Mouse (Mus musculus): Measurements from ENCODE around the gene Zfp622. TPM values are rescaled to one million over a fixed set of nuclear protein-coding genes. Genes with fewer than 3 reads are reported as not detected.

The Zfp622 gene
- total RNA-seq (2022), result 10 to 100 TPM; 34.6 to 48.9 (median 45.5) TPM

DNA sequence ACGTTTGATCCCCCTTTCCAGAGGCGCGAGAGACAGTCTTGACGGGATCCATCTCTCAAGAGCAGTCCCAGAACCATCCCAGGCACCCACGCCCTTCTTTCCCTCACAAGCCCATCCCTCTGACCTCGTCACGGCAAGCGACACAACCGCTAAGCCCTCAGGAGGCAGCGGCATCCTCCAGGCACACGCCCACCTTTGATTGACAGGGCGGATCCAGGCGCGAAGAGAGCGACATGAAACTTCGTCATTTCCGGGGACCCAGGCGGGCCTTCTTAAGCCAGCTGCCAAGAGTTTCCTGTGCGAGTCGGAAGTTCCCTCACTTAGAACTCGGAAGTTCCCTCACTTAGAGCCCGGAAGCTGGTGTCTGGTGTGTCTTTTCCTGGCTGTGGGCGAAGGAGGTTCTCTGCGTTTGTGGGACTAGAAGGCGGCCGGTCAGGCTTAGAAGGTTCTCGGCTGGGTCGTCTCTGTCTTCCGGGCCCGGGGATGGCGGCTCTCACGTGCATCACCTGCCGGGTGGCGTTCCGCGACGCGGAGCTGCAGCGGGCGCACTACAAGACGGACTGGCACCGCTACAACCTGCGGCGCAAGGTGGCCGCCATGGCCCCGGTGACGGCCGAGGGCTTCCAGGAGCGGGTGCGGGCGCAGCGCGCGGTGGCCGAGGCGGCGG lies at the start of gene Zfp622:
Zfp622 (plus strand) TSS at position 300 of the 667 bp plus-strand sequence.
- peak; percentile 96 for DNase-seq

DNA sequence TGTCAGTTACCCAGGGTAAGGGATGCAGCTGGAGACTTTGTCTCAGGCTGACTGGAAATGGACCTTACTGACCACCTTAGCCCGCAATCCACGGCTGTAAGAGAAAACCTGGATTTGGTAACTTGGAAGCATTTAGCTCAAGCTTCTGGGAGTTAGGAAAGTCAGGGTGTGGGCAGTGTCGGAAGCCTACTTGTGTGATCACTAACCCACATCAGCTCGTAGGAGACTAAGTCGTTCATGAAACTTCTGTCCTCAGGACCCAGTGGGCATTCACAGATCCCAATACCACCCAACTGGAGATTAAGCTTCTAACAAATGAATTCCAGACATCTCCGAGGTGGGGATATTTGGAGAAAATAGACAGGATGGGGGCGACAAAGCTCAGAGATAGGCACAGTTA lies 49.8 kb upstream of the Zfp622 start:
- no peak for DNase-seq

DNA sequence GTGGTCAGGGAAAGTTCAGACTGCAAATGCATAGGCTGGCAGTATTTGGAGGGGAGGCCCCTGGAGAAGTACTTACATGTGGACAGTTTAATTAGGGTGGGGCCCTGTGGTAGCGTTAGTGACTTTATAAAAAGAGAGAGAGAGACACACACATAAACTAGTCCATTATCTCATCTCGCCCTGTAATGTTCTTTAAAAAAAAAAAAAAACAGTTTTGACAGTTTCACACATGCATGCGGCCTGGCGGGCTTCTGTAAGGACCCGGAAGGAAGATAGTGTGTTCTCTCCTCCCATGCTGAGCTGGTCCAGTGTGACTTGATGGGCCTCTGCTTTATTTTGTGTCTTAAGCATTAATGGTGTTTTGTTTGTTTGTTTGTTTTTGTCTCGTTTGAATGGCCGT lies 45.7 kb upstream of the Zfp622 start:
- DNase-seq, result no peak

DNA sequence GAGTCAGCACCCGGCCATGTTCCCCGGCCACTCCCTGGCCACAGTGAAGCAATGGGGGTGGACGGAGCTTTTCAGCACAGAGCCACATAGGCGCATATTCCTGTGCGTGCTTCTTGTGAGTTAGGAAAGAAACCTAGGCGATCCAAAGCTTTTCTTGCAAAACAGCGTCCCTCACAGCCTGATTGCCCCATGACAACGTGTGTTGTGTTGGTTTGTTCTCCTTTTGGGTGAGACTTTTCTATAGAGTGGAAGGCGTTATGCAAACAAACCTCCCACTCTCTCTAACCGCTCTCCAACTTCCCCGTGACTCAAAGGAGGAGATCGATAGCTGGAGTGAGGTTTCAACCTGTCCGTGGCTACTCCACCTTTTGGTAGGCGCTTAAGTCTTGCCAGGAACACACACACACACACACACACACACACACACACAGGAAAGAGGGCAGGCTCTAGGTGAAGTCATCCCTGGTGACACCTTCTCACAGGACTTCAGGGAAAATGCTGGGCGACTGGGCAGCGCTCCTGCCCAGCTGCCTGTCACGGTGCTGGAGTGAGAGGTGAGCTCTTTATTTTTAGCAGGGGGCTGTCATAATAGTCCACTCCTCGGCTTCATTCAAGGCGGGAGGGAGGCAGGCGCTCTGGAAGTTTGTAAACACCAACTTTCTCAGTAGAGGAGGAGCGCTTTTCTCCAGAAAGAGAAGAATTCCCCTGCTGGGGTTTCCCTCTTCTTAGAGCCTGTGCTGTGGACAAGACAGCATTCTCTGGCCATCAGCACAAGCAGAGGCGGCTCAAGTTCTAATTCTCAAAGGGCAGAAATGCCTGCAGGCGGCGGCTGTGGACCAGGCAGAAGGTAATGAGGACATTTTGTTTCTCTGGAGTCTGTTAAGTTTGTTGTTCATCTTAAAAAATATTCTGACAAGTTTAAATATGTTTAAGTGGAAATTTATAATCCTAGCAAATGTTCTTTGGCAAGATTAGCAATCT lies 43.5 kb upstream of the Zfp622 start:
- DNase-seq, result peak; percentile 43

DNA sequence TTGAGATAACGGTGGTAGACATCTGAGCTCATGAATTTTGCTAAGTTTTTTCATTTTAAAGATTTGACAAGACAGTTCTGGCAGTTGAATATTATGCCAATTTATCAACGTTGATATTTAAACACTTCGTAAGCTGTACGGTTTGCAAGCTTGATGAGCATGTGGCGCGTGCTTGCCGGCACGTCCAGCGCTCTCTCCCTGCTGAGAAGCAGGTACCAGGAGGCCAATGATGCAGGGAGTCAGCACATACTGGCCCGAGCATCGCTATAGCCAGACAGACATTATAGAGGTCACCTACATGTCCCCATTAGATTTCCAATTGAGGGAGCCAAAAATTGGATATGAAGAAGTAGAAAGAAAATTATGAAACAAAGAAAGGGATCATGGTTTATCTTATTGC lies 42.7 kb upstream of the Zfp622 start:
- DNase-seq, result no peak

DNA sequence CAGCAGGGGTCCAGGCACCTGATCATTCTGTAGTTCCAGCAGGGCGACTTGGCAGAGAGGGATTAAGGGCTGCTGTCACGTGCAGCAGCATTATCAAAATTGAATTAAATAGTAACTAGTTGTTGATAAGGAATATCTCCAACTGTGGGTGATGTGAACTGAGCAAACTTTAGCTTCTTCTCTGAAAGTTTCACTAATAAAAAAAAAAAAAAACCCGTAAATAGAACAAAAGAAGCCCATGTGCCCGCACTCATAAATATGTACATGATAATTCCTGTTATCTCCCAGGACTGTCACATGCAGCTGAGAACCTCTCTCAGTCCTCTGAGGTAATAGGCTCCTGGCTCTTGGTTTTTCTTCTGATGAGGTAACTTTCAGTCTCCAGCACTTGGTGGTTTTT lies 41.8 kb upstream of the Zfp622 start:
- DNase-seq, result no peak

DNA sequence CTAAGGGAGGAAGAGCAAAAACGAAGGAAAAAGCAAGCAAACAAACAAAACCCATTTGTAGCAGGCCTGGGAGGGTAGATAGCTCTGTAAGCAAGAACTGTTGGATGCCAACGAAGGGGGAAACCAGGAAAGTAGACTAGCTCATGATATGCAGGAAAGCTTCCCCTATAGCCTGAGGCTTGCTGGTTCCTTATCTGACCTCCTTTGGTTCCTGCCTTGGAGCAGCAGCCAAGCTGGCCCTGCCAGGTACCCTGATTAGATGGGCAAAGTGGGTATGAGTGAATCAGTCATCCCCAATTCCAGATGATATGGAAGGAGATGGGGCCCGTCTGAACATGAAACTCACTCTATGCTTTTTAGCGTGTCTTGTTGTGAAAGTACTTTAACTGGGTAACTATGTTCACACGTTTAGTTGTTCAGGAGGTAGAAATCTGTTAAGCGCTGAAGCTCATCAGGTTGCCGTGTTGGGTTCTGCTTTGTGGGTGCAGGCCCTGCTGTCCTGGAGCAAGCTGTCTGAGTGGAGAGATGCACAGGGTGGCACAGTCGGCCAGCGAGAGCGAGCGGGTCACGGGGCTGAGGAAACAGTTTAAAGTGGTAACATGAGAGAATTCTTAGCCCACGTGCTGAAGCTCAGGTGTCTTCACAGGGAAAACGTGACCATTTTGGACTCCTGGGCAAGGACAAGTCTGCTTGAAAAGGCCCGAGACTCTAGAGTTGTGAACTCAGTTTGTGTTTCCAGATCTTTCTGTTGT lies 40.6 kb upstream of the Zfp622 start:
- DNase-seq, result no peak

DNA sequence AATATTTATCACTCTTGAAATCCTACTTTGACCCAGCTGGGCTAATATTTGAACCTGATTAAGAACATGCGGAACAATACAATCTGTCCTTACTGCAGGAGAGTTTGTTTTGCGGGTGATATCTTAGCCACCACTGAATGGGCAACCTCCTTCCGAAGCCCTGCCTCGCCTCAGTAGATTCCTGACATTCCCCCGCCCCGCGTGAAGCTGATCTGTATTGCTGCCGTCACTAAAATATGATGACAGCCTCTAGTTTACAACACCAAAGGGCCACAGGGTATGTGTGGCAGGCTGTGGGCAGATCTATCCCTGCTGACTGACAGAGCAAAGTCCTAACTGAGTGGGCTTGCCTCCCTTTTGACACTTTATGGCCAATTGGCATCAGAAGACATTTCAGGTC lies 38.9 kb upstream of the Zfp622 start:
- no peak for DNase-seq

DNA sequence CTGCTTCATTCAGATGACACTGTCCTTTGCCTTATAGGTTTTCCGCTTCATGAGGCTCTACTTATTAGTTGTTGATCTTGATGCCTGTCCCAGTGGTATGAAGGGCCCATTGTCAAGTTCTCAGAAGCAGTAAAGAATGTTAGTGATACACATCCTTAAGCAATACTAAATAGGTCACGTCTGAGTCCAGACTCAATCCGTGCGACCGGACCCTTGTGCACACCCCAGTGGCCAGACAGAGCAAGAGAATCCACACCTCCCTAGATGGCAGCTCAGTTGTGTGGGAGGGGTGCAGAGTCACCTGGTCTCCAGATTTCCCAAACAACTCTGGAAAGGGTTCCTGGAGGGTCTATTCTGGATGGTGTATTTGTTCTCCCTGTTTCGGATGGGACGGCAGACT lies 37.7 kb upstream of the Zfp622 start:
- no peak for DNase-seq

DNA sequence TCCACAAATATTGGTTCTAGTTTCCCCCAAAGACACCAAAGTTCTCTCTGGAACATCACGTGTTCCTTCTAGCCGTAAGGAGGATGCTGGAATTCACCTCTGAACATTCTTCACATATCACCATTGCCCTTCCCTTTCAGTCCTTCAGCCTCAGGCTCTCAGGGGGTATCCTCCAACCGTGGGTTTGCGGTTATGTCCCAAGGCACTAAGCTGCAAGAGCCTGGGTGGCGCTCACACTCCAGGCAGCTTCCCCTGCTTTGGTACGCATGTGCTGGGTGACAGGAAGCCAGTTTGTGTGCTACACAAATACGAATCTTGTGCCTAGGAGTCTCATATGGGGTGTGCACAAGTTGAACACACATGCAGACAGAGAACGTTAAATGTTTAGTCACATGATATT lies 36.8 kb upstream of the Zfp622 start:
- DNase-seq, result no peak

DNA sequence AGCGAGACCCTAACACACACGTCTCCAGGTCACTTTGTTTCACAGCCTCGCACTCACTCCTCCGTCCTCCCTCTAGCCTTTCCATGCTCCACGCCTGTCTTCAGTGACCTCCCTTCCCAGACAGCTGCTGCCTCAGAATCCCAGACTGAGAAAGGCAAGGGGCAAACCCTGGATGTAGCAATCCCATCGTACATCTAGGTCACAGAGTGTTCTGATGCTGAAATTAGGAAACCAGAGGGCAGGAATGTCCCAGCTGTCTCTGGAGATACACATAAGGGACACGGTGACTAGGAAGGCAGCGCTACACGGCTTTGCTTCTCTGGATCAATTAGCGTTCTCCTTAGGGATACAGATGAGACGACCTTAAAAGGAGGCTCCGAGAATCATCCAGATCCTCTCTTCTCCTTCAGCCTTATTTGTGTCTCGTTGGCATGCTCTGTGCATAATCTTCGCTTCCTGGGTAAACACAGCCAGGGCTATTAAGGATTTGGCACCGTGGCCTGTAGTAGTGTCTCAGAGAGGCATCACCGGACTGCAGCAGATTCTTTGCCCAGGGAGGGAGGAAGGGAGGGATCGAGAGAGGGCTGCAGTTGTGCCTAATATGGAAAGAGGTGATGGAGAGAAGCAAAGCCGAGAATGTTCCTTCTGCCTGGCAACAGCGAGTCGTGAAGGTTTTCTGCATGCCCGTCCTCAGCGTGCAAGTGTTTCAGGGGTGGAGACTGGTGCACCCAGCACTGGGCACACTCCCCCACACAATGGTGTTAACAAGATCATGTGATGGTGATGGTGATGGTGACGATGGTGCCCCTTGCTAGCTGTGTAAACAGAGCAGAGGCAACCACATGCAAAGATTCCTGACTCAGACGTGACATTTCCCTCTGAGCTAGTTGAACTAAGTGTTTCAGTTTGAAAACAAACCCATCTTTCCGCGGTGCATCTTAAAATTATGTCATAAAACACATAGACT lies 35.6 kb upstream of the Zfp622 start:
- DNase-seq, result no peak

DNA sequence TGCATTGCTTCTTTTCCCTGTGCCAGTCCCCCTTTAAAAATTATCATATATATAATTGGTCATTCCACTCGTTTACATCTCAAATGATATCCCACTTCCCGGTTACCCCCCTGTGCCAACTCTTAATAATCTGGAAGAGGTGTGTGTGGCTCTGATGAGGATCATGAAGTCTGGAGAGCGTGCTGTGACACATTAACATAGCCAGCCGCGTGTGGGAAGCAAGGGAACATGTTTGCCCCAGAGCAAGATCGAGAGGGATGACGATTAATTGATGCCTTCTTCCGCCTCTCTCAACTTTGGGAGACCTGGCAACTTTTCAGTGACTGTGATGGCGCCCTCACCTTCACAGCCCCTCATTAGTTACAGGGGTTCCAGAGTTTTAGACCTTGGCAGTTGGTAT lies 34.5 kb upstream of the Zfp622 start:
- no peak for DNase-seq

DNA sequence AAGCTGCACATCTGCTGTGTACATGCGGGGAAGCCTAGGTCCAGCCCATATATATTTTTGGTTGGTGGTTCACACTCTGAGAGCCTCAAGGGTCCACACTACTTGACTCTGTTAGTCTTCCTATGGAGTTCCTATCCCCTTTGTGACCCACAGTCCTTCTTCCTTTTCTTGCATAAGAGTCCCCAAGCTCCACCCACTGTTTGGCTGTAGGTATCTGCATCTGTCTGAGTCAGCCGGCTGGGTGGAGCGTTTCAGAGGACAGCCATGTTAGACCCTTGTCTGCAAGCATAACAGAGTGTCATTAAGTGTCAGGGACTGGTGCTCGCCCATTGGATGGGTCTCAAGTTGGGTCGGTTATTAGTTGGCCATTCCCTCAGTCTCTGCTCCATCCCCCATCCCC lies 33.6 kb upstream of the Zfp622 start:
- no peak for DNase-seq

DNA sequence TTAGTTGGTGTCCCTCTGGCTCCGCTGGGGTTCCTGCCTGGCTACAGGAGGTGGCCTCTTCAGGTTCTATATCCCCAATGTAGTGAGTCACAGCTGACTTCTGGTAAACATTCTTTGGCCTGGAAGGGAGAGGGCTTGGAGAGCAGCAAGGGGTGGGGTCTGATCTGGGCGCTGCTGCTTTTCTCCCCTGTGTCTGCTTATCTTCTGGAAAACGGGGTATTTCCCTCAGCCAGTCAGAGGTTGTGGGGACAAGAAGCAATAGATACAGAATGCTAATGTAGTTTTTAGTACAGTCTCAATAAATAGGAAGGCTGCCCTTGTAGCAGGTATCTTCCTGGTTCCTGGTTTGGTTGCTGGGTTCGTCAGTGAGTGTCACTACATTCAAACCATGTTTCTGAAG lies 33.1 kb upstream of the Zfp622 start:
- no peak for DNase-seq

DNA sequence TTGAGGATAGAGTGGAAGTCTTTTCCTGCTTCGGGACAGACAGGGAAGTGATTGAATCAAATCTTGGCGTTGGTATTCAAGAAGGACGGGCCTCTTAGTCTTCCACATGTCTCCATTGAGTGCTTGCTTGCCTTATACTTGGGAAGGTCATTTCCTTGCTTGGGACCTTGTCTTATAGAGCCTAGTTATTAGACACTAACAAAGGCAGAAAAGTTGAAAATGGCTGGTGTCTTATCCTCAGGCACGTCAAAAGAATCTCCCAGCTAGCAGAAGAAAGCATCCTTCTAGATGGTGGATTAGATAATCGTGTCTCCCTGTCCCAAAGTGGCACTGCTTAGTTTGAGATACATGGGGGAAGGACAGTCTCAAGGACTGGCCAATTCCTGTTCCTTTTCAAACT lies 28.2 kb upstream of the Zfp622 start:
- DNase-seq, result no peak

DNA sequence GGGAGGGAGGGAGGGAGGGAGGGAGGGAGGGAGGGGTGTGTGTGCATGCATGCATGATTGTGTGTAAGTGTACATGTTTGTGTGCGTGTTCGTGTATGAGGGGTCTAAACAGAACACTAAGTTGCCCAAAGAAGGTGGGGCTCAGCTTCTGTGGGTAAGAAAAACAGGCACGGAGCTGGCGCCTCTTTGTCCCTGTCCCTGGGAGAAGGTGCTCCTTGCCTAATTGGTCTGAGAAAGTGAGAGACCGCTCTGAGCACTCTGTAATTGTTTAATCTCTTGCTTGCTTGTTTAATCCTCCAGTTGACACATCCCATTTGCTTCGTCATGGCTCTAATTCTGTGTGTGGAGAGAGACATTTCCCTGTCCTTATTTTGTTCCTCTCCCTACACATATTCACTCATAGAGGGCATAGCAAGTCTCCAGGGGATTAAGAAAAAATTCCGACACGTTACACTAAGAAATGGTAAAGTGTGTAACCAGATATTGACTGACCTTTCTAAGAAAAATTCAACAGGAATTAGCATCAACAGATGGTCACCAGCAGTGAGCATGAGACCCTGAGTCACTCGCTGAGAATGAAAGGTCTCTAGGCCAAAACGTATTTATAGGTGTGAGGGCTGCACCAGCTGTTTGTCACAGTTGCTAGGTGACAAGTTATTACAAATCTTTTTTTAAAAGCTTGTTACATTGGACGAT lies 27.6 kb upstream of the Zfp622 start:
- no peak for DNase-seq

DNA sequence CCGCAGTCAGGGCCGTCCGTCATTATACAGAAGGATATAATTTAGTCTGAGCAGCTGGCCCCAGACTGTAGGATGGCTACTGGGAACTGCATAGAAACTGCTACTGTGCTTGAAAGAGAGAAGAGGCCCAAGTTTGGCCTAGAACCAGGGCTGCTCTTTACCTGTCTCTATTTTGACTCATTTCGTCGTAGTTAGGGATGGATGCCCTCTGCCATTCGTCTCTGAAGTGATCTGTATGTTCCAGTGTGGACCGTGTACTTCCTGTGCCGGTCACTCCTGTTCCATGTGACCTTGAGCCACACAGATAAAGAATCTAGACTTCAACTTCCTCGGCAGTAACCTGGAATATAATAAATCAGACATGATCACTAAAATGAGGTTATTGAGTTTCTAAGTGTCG lies 26.5 kb upstream of the Zfp622 start:
- no peak for DNase-seq

DNA sequence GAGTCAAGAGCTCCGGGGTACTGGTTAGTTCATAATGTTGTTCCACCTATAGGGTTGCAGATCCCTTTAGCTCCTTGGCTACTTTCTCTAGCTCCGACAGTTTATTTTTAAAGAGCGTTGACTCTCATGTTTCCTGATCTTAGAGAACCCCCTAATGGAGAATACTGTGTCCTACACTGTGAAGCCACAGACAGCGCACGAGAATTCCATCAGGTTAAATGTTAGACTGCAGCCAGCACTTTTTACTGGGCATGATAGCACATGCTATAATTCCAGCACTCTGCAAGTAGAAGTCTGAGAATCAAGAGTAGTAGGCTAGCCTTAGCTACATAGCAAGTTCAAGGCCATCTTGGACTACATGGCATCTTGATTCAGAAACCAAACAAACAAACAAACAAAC lies 24.8 kb upstream of the Zfp622 start:
- DNase-seq, result no peak

DNA sequence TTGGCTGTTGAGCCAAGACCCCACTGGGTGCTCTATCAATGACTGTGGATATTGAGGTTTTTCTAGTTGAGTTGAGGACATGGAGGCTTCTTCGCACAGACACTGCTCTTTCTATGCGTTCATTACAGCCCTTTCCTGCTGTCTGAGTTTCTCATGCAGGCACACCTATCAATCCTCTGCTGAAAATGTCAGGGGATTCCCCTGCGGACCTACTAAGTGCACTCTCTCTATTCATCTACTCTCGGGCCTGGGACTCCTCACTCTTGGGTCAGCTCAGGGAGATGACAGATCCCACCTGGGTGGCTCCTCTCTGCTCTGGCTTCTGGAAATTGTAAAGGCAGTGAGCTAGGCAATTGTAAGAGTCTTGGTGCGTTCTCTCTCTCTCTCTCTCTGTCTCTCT lies 23.9 kb upstream of the Zfp622 start:
- no peak for DNase-seq

DNA sequence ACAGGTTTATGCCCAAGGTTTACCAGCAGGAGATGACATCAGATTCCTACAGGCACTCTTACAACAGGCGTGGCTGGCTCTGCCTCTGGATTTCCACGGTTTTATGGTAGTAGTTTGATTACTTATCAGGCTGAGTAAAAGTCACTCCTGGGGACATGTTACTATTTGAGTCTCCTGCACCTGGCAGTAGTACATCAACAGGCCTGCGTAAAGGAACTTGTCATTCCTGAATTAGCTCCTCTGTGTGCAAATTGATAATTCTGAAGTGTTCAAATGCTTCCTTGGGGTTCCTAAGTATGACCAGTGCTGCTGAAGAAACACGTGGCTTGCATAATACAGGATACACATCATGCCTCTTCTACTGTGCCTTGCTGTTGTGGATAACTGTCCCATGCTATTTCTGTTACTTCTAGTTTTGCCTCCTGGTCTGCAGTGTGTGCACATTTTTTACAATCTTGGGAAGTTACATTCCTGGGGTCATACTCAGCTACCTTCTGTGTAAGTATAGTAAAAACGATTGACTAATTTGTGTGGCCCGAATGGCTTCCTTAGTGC lies 17.9 kb upstream of the Zfp622 start:
- no peak for DNase-seq

DNA sequence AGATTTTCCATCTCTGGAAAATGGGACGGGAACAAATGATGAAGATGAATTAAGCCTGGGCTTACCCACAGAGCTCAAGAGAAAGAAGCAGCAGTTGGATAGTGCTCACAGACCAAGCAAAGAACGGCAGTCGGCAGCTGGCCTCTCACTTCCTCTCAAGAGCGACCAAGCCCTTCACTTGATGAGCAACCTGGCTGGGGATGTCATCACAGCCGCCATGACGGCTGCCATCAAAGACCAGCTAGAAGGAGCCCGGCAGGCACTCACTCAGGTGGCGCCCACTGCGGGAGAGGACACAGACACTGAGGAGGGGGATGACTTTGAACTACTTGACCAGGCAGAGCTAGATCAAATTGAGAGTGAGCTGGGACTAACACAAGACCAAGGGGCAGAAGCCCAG lies 12.6 kb upstream of the Zfp622 start:
- no peak for DNase-seq

Data from adrenal gland, adult 8-10 months (tissue).